Comparison of ENCODE assay signal across 8 mouse cellular contexts in genomic region chr5:110809667-110810325, GRCm38 (mm10). TPM values are rescaled to one million over a fixed set of nuclear protein-coding genes. Genes with fewer than 3 reads are reported as not detected.
DNase-seq lines count a peak whose midpoint lies in the region; ATAC-seq and TF ChIP-seq lines count a peak whose summit lies in the region.

Ulk1 (minus strand) TSS chr5:110810097.

- under 1% methylated on average over 80 of the region's 80 CpGs for WGBS in heart, embryonic 10.5 days
- WGBS in kidney, embryonic 15.5 days, result under 1% methylated on average over 75 of the region's 80 CpGs

- TF ChIP-seq POLR2A in bone marrow macrophage, adult 2 months (IDR thresholded peaks at IDR 0.05; ENCODE audit: borderline replicate concordance, low read depth, low read length), result peak; percentile 88; the same call in 1 of the 2 replicates
- TF ChIP-seq POLR2A in embryonic fibroblast, embryonic 13.5 days (IDR thresholded peaks at IDR 0.05; ENCODE audit: low read depth, low read length), result peak; percentile 98

- H3K27me3 ChIP-seq in heart, embryonic 10.5 days (ENCODE audit: insufficient read depth, poor library complexity, severe bottlenecking), result no peaks in the 10 kb centered on the region
- no peaks in the 10 kb centered on the region for H3K27me3 ChIP-seq in kidney, embryonic 15.5 days

- peaks cover 15% of the 10 kb centered on the region for H3K4me1 ChIP-seq in bone marrow macrophage, adult 2 months (ENCODE audit: control insufficient read depth, insufficient read depth, low read length)
- H3K4me1 ChIP-seq in embryonic fibroblast, embryonic 13.5 days (ENCODE audit: control insufficient read depth, insufficient read depth, low read length), result peaks cover 3% of the 10 kb centered on the region; the same call in 1 of the 2 replicates
- H3K4me1 ChIP-seq in heart, embryonic 10.5 days, result peaks cover 27% of the 10 kb centered on the region
- peaks cover 31% of the 10 kb centered on the region for H3K4me1 ChIP-seq in kidney, embryonic 15.5 days

- peak within 1 kb of the TSS; percentile 90 for H3K4me3 ChIP-seq in bone marrow macrophage, adult 2 months (ENCODE audit: insufficient read depth, low read length)
- H3K4me3 ChIP-seq in embryonic fibroblast, embryonic 13.5 days (ENCODE audit: insufficient read depth, low read length), result peak within 1 kb of the TSS; percentile 60
- H3K4me3 ChIP-seq in heart, embryonic 10.5 days, result peak within 1 kb of the TSS; percentile 95
- H3K4me3 ChIP-seq in kidney, embryonic 15.5 days (replicated peaks), result peak within 1 kb of the TSS; percentile 94

- peak; percentile 93 for ATAC-seq in kidney, embryonic 15.5 days (replicated peaks; ENCODE audit: low FRiP score)
- peak; percentile 88 for ATAC-seq in monocyte, adult 5-6 weeks (replicated peaks; ENCODE audit: insufficient number of reproducible peaks, low FRiP score, low TSS enrichment, poor library complexity, severe bottlenecking)

- no peak for TF ChIP-seq CTCF in bone marrow macrophage, adult 2 months (IDR thresholded peaks at IDR 0.05; ENCODE audit: low read depth, low read length)
- TF ChIP-seq CTCF in embryonic fibroblast, embryonic 13.5 days (IDR thresholded peaks at IDR 0.05; ENCODE audit: borderline replicate concordance, insufficient read depth, low read length), result no peak

- H3K9me3 ChIP-seq in heart, embryonic 10.5 days, result no peaks in the 10 kb centered on the region
- H3K9me3 ChIP-seq in kidney, embryonic 15.5 days (replicated peaks), result no peaks in the 10 kb centered on the region

- H3K27ac ChIP-seq in bone marrow macrophage, adult 2 months (ENCODE audit: insufficient read depth, low read depth, low read length), result peak within 1 kb of the TSS; percentile 69
- H3K27ac ChIP-seq in embryonic fibroblast, embryonic 13.5 days (ENCODE audit: insufficient read depth, low read length), result peak within 1 kb of the TSS; percentile 15
- peak within 1 kb of the TSS; percentile 95 for H3K27ac ChIP-seq in heart, embryonic 10.5 days
- H3K27ac ChIP-seq in kidney, embryonic 15.5 days, result peak within 1 kb of the TSS; percentile 86

- H3K36me3 ChIP-seq in heart, embryonic 10.5 days, result peaks cover 21% of the 10 kb centered on the region
- H3K36me3 ChIP-seq in kidney, embryonic 15.5 days, result peaks cover 23% of the 10 kb centered on the region

- peak within 1 kb of the TSS; percentile 96 for H3K9ac ChIP-seq in kidney, embryonic 15.5 days

- peak within 1 kb of the TSS; percentile 81 for H3K4me2 ChIP-seq in kidney, embryonic 15.5 days

- DNase-seq in A20 (ENCODE audit: low read depth, low spot score), result peak; percentile 99
- peak; percentile 100 for DNase-seq in heart, embryonic 10.5 days (ENCODE audit: low spot score)
- DNase-seq in liver, result peak; percentile 100
- DNase-seq in spleen, postnatal 4 days (ENCODE audit: low spot score in 2 of 2), result peak; percentile 100

RNA-seq across cellular contexts. Expression of gene Ulk1, which starts in this region (rescaled TPM):
- 46.3 and 55.4 TPM in 2 replicates for polyA plus RNA-seq in bone marrow macrophage, adult 2 months (2012; ENCODE audit: insufficient read depth, insufficient read length, missing spikeins)
- polyA plus RNA-seq in embryonic fibroblast, embryonic 13.5 days (2011; ENCODE audit: insufficient read length, low read depth, missing spikeins), result 22.3 and 23.1 TPM in 2 replicates
- 12.8 and 17.0 TPM in 2 replicates for polyA plus RNA-seq in heart, embryonic 10.5 days (2016; fragmentation: Nextera tagmentation; extraction: Ambion mirVana)
- polyA plus RNA-seq in kidney, embryonic 15.5 days (2015; fragmentation: Nextera tagmentation; extraction: Ambion mirVana), result 16.2 and 19.3 TPM in 2 replicates
- 12.3 to 43.3 TPM (median 17.1 TPM) in 3 replicates for total RNA-seq in monocyte, adult 5-6 weeks (2017)

Comparison
In these comparisons a context has a peak if more than half of its experiments do, and no peak if none do; other contexts are left out.
1. Peak in every context shown above with its lines: DNase-seq, ATAC-seq, H3K4me3 ChIP-seq and H3K27ac ChIP-seq.
2. H3K27ac ChIP-seq: peak in every context shown above with its lines; median percentile 95 in heart, embryonic 10.5 days; 86 in kidney, embryonic 15.5 days; 69 in bone marrow macrophage, adult 2 months; 15 in embryonic fibroblast, embryonic 13.5 days.